Mouse (Mus musculus) MEL (cell line): ENCODE results near the gene Grm1.

ENCODE experiments used
- CTCF ChIP-seq, 3 experiments: IDR thresholded peaks in 2 of 3; conservative IDR thresholded peaks in 1 of 3; 2 replicates each; pipeline ENCODE4 v1.5.1; 2011 to 2012; ENCODE audit warnings: low read length in 3 of 3, low read depth in 2 of 3, mild to moderate bottlenecking in 2 of 3, improper control_type of control experiment in 1 of 3, inconsistent platforms in 1 of 3, mixed read lengths in 1 of 3, moderate library complexity in 1 of 3; ENCODE audit not compliant: control insufficient read depth in 1 of 3, insufficient read depth in 1 of 3, poor library complexity in 1 of 3, severe bottlenecking in 1 of 3
- KAT2A ChIP-seq: conservative IDR thresholded peaks from 2 replicates; pipeline ENCODE4 v1.6.1; 2012; ENCODE audit warnings: low read depth, low read length, improper control_type of control experiment, inconsistent platforms
- MAX ChIP-seq: IDR thresholded peaks from 2 replicates; pipeline ENCODE4 v1.6.1; 2011; ENCODE audit warnings: low read length, improper control_type of control experiment
- MXI1 ChIP-seq: IDR thresholded peaks from 2 replicates; pipeline ENCODE4 v1.6.1; 2011; ENCODE audit warnings: mild to moderate bottlenecking, low read depth, low read length, improper control_type of control experiment
- NELFE ChIP-seq: IDR thresholded peaks from 2 replicates; pipeline ENCODE4 v1.6.1; 2011; ENCODE audit warnings: low read depth, low read length, improper control_type of control experiment
- NRF1 ChIP-seq: IDR thresholded peaks from 2 replicates; pipeline ENCODE4 v1.6.1; 2014; ENCODE audit warnings: low read depth, mild to moderate bottlenecking, inconsistent platforms, low read length, improper control_type of control experiment, moderate library complexity; ENCODE audit not compliant: poor library complexity, insufficient read depth, severe bottlenecking
- POLR2A ChIP-seq, 2 experiments: IDR thresholded peaks; 2 replicates each; pipeline ENCODE4 v1.6.1; 2011 to 2012; ENCODE audit warnings: low read length in 2 of 2, mild to moderate bottlenecking in 2 of 2, control low read depth in 1 of 2, improper control_type of control experiment in 1 of 2, low read depth in 1 of 2, moderate library complexity in 1 of 2; ENCODE audit not compliant: control insufficient read depth in 1 of 2, insufficient read depth in 1 of 2, poor library complexity in 1 of 2
- POLR2AphosphoS2 ChIP-seq: IDR thresholded peaks from 2 replicates; pipeline ENCODE4 v1.6.1; 2011; ENCODE audit warnings: low read length, improper control_type of control experiment
- POLR2AphosphoS5 ChIP-seq: IDR thresholded peaks from 2 replicates; pipeline ENCODE4 v1.6.1; 2012; ENCODE audit warnings: low read depth, borderline replicate concordance, mild to moderate bottlenecking, inconsistent platforms, low read length, moderate library complexity, mixed read lengths
- RAD21 ChIP-seq: IDR thresholded peaks from 2 replicates; pipeline ENCODE4 v1.6.1; 2011; ENCODE audit warnings: mild to moderate bottlenecking, low read depth, low read length, improper control_type of control experiment
- TAL1 ChIP-seq: IDR thresholded peaks from 2 replicates; pipeline ENCODE4 v1.6.1; 2012; ENCODE audit warnings: mild to moderate bottlenecking, inconsistent platforms, low read length, moderate library complexity, mixed read lengths
- TCF12 ChIP-seq: IDR thresholded peaks from 2 replicates; pipeline ENCODE4 v1.6.1; 2014; ENCODE audit warnings: low read depth, mild to moderate bottlenecking, inconsistent platforms, low read length, improper control_type of control experiment, moderate library complexity
- USF1 ChIP-seq: IDR thresholded peaks from 2 replicates; pipeline ENCODE4 v1.6.1; 2014; ENCODE audit warnings: low read depth, mild to moderate bottlenecking, inconsistent platforms, low read length, improper control_type of control experiment, moderate library complexity
- USF2 ChIP-seq, 2 experiments: IDR thresholded peaks; 2 replicates each; pipeline ENCODE4 v1.6.1; 2011 to 2012; ENCODE audit warnings: improper control_type of control experiment in 2 of 2, low read length in 2 of 2, borderline replicate concordance in 1 of 2, inconsistent platforms in 1 of 2, low read depth in 1 of 2, mild to moderate bottlenecking in 1 of 2; ENCODE audit not compliant: insufficient read depth in 1 of 2

GRCm38 (mm10) chr10:10996766-10997165, 85.4 kb downstream of the Grm1 start:
- TF ChIP-seq CTCF (IDR thresholded peaks at IDR 0.05 in 2 of 3, conservative IDR thresholded peaks at IDR 0.05 in 1 of 3; ENCODE audit: control insufficient read depth in 1 of 3, insufficient read depth in 1 of 3, low read depth in 2 of 3, low read length in 3 of 3, poor library complexity in 1 of 3, severe bottlenecking in 1 of 3) (no peak), POLR2A (IDR thresholded peaks at IDR 0.05; ENCODE audit: control insufficient read depth in 1 of 2, insufficient read depth in 1 of 2, low read depth in 1 of 2, low read length in 2 of 2, poor library complexity in 1 of 2) (no peak), TCF12 (no peak), MAX (no peak), KAT2A (no peak), NELFE (no peak), MXI1 (no peak), TAL1 (no peak), NRF1 (no peak), POLR2AphosphoS5 (no peak), RAD21 (no peak), POLR2AphosphoS2 (no peak), USF1 (no peak), USF2 (IDR thresholded peaks at IDR 0.05; ENCODE audit: borderline replicate concordance in 1 of 2, insufficient read depth in 1 of 2, low read depth in 1 of 2, low read length in 2 of 2) (no peak)
